Mouse (Mus musculus) embryo, embryonic 10.5 days (tissue): ENCODE results near the gene Abcc1.

Experiments
- DNase-seq: peaks from one replicate; pipeline ENCODE4 v3.0.0-alpha.2; 2015; ENCODE audit warnings: low spot score

Abcc1 gene

GRCm38 (mm10) chr16:14376352-14376751, 15.0 kb downstream of the Abcc1 start:
- no peak for DNase-seq

GRCm38 (mm10) chr16:14377321-14377720, 16.0 kb downstream of the Abcc1 start:
- no peak for DNase-seq

DNA sequence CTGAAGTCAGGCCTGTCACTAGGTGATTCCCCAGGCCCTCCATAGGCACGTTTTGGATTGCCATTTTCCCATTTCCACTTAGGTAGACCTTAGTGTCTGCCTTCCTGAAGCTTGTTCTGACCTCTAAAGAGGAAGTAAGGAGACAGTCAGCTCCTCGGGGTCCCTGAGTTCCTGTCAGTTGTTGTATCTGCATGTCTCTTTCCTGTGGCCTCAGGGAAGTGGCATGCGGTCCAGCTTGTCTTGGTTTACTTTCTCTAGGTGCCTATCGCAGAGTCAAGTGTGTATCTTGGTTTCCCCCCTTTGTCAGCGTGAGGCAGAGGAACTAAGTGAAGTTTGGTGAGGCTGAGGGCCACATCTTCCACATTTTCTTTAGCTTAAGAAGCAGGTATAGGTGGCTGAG, 17.3 kb downstream of the Abcc1 start:
- no peak for DNase-seq

GRCm38 (mm10) chr16:14379888-14380287, 18.5 kb downstream of the Abcc1 start:
- no peak for DNase-seq

DNA sequence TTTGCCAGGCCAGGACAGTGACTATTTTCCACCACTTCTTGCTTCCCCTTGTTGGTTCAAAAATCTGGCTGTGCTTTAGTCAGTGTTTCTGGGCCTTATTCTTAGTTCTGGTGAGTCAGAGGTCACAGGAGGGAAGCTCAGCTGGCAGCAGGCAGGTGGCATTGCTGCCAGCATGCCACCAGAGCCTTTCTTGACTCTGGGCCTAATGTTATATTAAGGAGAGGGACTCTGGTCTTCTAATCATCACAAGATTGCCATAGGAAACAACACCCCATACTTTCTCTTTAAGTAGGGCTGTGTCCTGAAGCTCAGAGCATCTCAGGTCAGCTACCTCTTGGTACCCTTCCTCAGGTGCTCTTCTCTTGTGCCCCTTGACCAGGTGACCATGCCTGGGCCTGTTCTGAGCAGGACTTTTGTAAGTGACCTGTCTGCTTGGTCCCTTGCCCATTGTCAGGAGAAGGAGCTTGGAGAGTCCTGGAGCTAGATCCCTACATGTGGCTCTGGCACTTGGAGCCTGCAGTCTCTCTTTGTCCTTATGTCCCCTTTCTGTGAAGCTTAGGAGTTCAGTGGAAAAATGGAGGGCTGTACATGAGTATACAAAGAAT, 19.8 kb downstream of the Abcc1 start:
- DNase-seq = no peak

DNA sequence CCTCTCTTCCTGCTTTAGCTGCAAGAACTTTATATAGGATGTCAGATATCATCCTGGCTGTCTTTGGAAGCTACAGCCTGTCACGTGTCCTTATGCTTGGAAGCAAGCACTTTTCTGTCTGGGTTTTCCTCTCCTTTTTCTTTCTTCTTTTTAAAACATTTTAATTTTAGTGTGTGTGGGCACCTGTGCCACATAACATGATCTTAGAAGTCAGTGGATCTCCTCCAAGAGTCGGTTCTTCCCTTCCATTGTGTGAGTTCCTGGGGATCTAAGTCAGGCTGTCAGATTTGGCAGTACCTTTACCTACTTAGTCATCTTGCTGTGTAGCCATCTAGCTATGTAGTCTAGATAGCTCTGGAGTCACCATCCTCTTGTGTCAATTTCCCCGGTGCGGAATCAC, 37.9 kb downstream of the Abcc1 start:
- no peak for DNase-seq

DNA sequence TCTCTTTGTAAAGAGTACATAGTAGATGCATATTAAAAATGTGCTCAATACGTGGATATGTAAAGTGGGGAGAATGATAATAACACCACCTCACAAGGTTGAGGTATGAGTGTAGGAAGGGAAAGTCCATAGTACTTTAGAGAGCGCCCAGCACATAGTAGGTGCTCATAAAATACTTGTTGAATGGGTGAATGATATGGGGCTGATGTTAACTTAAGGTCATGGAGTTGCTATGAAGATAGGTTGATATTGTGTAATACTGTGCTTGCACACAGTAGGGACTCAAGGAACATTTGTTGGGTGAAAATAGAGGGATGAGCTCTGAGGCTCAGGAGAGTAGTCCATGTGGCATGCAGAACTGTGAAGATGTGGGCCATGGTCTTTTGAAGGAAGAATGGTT, 42.1 kb downstream of the Abcc1 start:
- no peak for DNase-seq

DNA sequence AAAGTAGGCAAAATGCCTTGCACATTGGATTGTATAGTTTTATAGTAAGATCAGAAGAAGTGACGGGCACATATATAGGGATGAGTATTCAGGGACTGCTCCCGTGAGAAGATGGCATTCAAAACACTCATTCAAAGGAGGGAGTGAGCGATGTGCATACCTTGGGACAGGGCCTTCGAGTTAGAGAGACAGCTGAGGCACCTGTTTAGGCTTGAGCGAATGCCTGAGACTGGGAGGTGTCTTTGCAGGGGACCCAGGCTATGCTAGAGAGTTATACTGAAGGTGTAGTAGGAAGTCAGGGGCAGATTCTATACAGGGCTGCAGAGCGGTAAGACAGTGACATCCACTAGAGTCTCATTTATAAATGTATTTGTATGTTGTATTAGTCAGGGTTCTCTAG, 44.3 kb downstream of the Abcc1 start:
- no peak for DNase-seq

DNA sequence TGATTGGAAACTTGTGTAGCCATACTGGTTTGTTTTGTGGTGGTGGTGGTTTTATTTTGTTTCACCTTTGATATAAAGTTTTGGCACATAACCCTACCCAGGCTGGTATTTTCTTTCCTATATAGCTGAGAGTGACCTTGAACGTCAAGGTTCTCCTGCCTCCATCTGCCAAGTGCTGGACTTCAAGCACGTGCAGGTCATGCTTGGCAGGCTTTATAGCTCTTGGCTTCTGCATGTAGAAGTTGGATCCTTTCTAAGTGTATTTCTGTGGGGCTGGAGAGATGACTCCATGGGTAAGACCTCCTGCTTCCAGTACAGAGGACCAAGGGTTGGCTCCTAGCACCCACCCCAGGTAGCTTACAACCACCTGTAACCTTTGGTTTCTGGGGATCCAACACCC, 47.8 kb downstream of the Abcc1 start:
- DNase-seq = no peak

DNA sequence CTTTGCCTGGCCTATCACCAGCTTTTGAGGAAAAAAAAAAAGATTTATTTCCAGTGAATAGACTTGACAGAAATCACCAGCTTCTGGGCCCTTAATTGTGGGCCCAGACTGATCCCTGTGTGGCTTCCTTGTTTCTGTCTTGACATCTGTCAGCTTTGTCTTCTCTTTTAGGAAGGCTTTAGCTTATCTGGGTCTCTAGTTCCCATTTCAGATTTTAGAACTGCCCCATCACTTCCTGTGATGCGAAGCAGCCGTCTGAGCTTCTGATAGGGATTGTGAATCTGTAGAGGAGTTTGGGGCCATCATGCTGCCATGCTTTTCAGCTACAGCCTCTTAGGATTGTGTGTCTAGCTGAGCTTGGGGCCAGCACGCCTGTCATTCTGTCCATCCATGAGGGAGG, 48.4 kb downstream of the Abcc1 start:
- no peak for DNase-seq

DNA sequence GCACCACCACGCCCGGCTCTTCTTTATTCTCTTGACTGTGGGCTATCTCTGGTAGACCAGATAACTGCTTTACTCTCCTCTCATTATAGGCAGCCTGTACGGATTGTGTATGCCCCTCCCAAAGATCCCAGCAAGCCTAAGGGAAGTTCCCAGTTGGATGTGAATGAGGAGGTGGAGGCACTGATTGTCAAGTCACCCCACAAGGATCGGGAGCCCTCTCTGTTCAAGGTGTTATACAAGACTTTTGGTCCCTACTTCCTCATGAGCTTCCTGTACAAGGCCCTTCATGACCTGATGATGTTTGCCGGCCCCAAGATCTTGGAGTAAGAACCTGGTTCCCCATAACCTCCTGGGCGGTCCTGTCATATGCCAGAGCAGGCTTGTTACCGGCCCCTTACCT, 49.3 kb downstream of the Abcc1 start:
- no peak for DNase-seq

- no peak for DNase-seq
Measured at GRCm38 (mm10) chr16:14411156-14411555, 49.8 kb downstream of the Abcc1 start.

- no peak for DNase-seq
Measured at GRCm38 (mm10) chr16:14412551-14412950, 51.2 kb downstream of the Abcc1 start.

DNA sequence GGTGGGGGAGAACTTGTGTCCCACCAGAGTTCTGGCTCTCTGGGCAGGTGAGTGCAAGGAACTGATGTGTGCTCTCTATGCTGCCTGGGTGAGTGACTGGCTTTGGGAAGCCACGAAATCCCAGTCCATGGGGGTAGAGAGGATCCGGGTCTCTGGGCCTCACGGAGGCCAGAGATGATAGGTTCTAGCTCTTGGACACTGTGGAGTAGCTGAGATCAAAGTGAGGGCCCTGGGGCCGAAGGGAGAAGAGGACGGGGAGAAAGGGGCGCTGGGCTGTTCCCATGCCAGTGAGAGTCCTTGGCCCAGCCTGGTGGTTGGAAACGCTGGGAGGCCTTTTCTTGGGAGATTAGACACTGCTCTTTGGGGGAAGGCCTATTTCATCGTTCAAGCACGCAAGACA, 53.8 kb downstream of the Abcc1 start:
- no peak for DNase-seq

DNA sequence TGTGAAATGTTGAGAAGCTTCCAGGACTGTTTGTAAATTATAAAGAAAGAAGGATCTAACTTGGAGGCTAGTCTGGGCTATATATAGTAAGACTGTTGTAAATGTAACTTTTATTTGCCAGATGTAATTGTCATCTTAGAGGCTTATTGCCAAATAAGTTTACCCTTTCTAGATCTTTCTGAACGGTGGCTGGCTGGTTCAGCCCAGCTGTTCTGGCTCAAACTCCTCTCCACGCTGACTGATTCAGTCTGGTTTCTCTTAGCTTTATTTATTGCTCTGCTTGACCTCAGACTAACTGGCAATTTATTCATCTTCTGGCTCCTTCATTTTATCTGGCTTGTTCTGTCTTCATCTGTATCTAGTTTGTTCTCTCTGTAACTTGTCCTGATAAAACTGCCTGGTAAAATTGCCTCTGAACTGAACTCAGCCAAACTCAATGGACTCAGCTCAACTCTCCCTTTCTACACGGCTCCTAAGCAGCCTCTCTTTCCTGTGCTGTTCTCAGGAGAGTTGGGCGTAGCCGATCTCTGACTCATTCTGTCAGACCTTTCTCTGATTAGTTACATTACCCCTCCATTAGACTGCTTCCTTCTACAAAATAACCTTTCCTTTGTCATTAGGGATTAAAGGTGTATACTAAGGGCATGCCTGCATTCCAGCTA, 55.7 kb downstream of the Abcc1 start:
- no peak for DNase-seq

DNA sequence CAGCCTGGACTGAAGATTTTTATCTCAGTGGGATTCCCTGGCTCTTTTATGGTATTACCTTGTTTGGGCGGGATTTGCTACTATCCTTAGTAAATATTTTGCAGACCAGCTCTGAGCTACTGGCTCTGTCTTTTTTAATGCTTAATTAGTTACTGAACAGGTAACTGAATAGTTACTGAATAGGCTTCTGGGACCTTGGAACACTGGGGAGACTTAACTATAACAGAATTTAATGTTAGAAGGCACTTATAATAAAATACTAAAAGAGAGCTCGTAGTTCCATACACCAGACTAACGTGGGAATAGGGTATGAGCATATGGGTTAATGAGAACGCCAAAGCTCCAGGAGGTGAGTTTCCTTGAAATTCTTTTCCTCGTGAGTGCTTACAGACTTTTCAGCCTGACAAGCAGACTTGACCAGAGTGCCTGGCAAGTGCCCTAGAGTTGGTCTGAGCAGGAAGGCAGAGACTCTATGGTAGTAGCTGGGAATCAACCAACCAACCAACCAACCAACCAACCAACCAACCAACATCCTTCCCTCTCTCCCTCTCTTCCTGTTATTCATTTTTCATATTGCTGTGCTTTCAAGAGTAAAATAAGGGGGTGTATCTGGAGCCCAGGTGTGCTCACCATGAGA, 59.3 kb downstream of the Abcc1 start:
- no peak for DNase-seq

- no peak for DNase-seq
Measured at GRCm38 (mm10) chr16:14422081-14422480, 60.7 kb downstream of the Abcc1 start.

DNA sequence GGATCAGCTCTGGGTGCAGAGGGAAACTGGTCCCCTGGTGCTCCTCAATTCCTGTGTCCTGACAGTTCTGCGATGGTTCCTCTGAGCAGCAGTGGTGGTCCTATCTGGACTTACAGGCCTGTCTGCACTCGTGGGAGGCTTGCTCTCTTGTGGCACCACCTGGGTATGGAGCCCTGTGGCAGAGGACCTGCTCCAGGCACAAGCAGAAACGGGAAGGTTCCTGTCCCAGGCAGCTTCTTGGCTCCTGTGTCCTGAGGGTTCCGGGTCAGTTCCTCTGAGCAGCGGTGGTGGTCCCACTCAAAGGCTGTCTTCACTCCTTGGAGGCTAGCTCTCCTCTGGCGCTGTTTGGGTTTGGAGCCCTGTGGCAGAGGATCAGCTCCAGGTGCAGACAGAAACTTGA, 68.0 kb downstream of the Abcc1 start:
- DNase-seq = no peak

- no peak for DNase-seq
Measured at GRCm38 (mm10) chr16:14432996-14433395, 71.6 kb downstream of the Abcc1 start.

DNA sequence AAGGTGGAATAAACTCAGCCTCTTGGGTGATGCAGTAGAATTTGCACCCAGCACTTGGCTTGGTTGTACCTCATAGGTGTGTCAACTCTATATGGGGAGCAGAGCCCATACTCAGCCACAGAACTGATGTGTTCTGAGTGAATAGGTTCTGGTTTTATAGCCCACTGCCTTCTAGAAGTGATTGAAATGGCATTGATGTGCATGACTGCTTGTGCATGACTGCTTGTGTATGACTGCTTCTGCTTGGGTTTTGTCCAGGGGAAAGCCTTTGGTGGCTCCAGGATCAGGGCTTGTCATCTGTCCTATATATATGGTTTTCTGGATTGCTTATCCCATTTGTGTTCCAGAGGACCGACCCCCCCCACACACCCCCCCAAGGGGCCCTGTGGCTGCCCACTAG, 74.2 kb downstream of the Abcc1 start:
- no peak for DNase-seq

DNA sequence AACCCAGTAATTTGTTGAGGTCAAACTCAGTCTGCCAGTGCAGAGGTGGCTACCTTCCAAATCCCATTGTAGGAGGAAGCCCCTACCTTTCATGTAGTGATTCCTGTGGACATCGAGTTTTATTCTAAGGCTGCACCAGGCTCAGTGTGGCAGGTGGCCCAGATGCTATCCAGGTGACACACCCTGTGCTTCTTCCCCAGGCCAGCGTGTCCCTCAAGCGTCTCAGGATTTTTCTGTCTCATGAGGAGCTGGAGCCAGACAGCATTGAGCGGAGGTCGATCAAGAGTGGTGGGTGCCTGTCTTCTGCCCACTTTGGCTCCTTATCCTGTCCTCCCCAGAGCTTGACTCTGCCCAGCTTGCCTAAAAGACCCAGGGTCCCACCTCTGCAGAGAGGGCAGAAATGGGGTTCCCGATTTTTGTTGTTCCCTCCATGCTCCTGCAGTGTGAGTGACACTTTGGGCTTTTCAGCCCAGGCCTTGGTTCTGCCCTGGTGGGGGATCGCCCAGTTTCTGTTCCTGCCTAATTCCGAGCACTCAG, 76.2 kb downstream of the Abcc1 start:
- no peak for DNase-seq

- DNase-seq = no peak
Measured at GRCm38 (mm10) chr16:14438561-14438960, 77.2 kb downstream of the Abcc1 start.

DNA sequence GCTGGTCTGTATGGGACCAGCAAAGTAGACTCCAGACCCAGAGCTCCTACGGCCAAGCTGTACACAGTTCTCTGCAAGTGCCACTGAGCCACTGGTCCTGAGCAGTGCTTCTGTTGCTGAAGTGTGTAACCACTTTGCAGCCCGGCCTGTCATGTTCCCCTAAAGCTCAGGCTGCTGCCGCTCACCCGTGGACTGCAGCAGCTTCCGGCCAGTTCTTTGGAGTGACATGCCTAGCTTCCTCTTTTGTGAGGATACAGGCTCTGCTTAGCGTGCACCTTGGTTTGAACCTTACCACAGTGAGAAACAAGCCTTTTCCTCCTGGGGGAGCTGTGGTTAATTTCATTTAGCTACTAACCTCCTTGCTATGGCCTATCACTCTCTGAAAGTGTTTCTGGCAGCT, 77.7 kb downstream of the Abcc1 start:
- DNase-seq = no peak
